Mouse (Mus musculus) midbrain, postnatal 0 days (tissue): ENCODE measurements at regions not wholly inside any gene's neighbourhood (a gene's known extent, or its start where the extent isn't known, plus 50 kb on each side); places are given as distances from the start of the nearest gene placed in this dataset.
A peak's percentile ranks its signal among the peaks of the same experiment; 100 is the strongest.

ENCODE experiments used
- ATAC-seq: fragments of 200-750 bp; cut with Nextera tagmentation; 2 replicates; pipeline ENCODE4 v1.8.0; 2017; ENCODE audit warnings: moderate number of reproducible peaks, mild to moderate bottlenecking, moderate TSS enrichment, moderate library complexity; ENCODE audit not compliant: low FRiP score
- DNase-seq: peaks from one replicate; pipeline ENCODE4 v3.0.0-alpha.2; 2015; ENCODE audit warnings: low spot score
- H3K27ac ChIP-seq: fragments of 300-500 bp; sonication (generic); 2 replicates; pipeline ENCODE4 v1.5.1; 2014; ENCODE audit warnings: low read depth, mild to moderate bottlenecking, low read length, mixed read lengths
- H3K27me3 ChIP-seq: fragments of 300-500 bp; sonication (generic); 2 replicates; pipeline ENCODE4 v1.6.1; 2014; ENCODE audit warnings: low read length, control low read depth, mixed read lengths; ENCODE audit not compliant: insufficient read depth
- H3K36me3 ChIP-seq: fragments of 300-500 bp; sonication (generic); 2 replicates; pipeline ENCODE4 v1.6.1; 2014; ENCODE audit warnings: low read length, control low read depth, mixed read lengths; ENCODE audit not compliant: insufficient read depth
- H3K4me1 ChIP-seq: fragments of 300-500 bp; sonication (generic); 2 replicates; pipeline ENCODE4 v1.6.1; 2014; ENCODE audit warnings: mild to moderate bottlenecking, control low read depth, antibody characterized with exemption, low read length, mixed read lengths; ENCODE audit not compliant: insufficient read depth
- H3K4me2 ChIP-seq: fragments of 300-500 bp; sonication (generic); 2 replicates; pipeline ENCODE4 v1.6.1; 2014; ENCODE audit warnings: low read depth, mild to moderate bottlenecking, low read length, mixed read lengths; ENCODE audit not compliant: poor library complexity, severe bottlenecking
- H3K4me3 ChIP-seq: fragments of 300-500 bp; sonication (generic); 2 replicates; pipeline ENCODE4 v1.5.1; 2014; ENCODE audit warnings: low read depth, mild to moderate bottlenecking, low read length, moderate library complexity
- H3K9ac ChIP-seq: fragments of 300-500 bp; sonication (generic); replicated peaks from 2 replicates; pipeline ENCODE4 v1.6.1; 2014; ENCODE audit warnings: mild to moderate bottlenecking, low read length, moderate library complexity, mixed read lengths; ENCODE audit not compliant: poor library complexity, severe bottlenecking
- H3K9me3 ChIP-seq: fragments of 300-500 bp; sonication (generic); 2 replicates; pipeline ENCODE4 v1.6.1; 2016; ENCODE audit warnings: low read length, control low read depth
- CTCF ChIP-seq: IDR thresholded peaks from 2 replicates; pipeline ENCODE4 v1.5.1; 2016; ENCODE audit warnings: antibody characterized with exemption, mild to moderate bottlenecking
- WGBS: fragments of 180-500 bp; shearing (Covaris S2); extraction: QIAGEN DNeasy Blood & Tissue Kit; methylation state at CpG from one replicate; pipeline ENCODE4 v1.1.7; 2014; 5-methylcytosine and 5-hydroxymethylcytosine counted together

GRCm38 (mm10) chr13:115257345-115257744 is 155.6 kb upstream of the Itga1 start:
- Histone ChIP-seq H3K27ac (no peak overlapping the region), H3K4me2 (no peak overlapping the region), H3K36me3 (no peaks in the 10 kb centered on the region), H3K9ac (no peak overlapping the region), H3K27me3 (no peaks in the 10 kb centered on the region), H3K9me3 (no peaks in the 10 kb centered on the region), H3K4me1 (no peaks in the 10 kb centered on the region), H3K4me3 (no peak overlapping the region)
- no peak for ATAC-seq
- 22% methylated on average over 2 of the region's 2 CpGs for WGBS
- TF ChIP-seq CTCF, result no peak
- DNase-seq, result no peak

- ATAC-seq (no peak), DNase-seq (no peak)
- no peaks in the 10 kb centered on the region for H3K9me3 ChIP-seq
- TF ChIP-seq CTCF, result no peak
- H3K4me1 ChIP-seq, result no peaks in the 10 kb centered on the region
- 60% methylated on average over 3 of the region's 3 CpGs for WGBS
- H3K9ac ChIP-seq, result no peak overlapping the region
- H3K27me3 ChIP-seq, result no peaks in the 10 kb centered on the region
- no peak overlapping the region for H3K4me2 ChIP-seq
- H3K4me3 ChIP-seq, result no peak overlapping the region
- no peaks in the 10 kb centered on the region for H3K36me3 ChIP-seq
- no peak overlapping the region for H3K27ac ChIP-seq
Observed at GRCm38 (mm10) chr13:115252541-115252940, 150.8 kb upstream of the Itga1 start.

GRCm38 (mm10) chr13:115231981-115232380 is 130.2 kb upstream of the Itga1 start:
- no peak for DNase-seq
- Histone ChIP-seq H3K36me3 (no peaks in the 10 kb centered on the region), H3K9me3 (no peaks in the 10 kb centered on the region), H3K4me3 (no peak overlapping the region), H3K4me1 (no peaks in the 10 kb centered on the region), H3K27me3 (no peaks in the 10 kb centered on the region; the same call in 1 of the 2 replicates), H3K27ac (no peak overlapping the region), H3K9ac (no peak overlapping the region), H3K4me2 (no peak overlapping the region)
- ATAC-seq, result no peak
- 91% methylated on average over 4 of the region's 4 CpGs for WGBS
- TF ChIP-seq CTCF, result no peak

GRCm38 (mm10) chr13:115230494-115230893 is 128.7 kb upstream of the Itga1 start:
- ATAC-seq, result no peak
- no peaks in the 10 kb centered on the region for H3K36me3 ChIP-seq
- no peaks in the 10 kb centered on the region for H3K4me1 ChIP-seq
- H3K27me3 ChIP-seq, result no peaks in the 10 kb centered on the region; the same call in 1 of the 2 replicates
- peak; percentile 95 for TF ChIP-seq CTCF
- no peak overlapping the region for H3K9ac ChIP-seq
- DNase-seq, result peak; percentile 88
- H3K4me2 ChIP-seq, result no peak overlapping the region
- no peaks in the 10 kb centered on the region for H3K9me3 ChIP-seq
- WGBS, result 27% methylated on average over 13 of the region's 13 CpGs
- H3K27ac ChIP-seq, result no peak overlapping the region
- H3K4me3 ChIP-seq, result no peak overlapping the region

GRCm38 (mm10) chr13:115226824-115227223 is 125.1 kb upstream of the Itga1 start:
- 0 out of 2 replicates have a peak, but pooled peaks have one; percentile 23 for ATAC-seq
- Histone ChIP-seq H3K9ac (no peak overlapping the region), H3K27ac (no peak overlapping the region), H3K36me3 (no peaks in the 10 kb centered on the region), H3K4me2 (no peak overlapping the region), H3K4me3 (no peak overlapping the region), H3K9me3 (no peaks in the 10 kb centered on the region), H3K27me3 (no peaks in the 10 kb centered on the region; the same call in 1 of the 2 replicates), H3K4me1 (no peaks in the 10 kb centered on the region)
- TF ChIP-seq CTCF, result no peak
- 39% methylated on average over 6 of the region's 6 CpGs for WGBS
- DNase-seq, result peak; percentile 54

- H3K4me1 ChIP-seq, result peaks cover 3% of the 10 kb centered on the region; the same call in 1 of the 2 replicates
- H3K9ac ChIP-seq, result no peak overlapping the region
- H3K27ac ChIP-seq, result no peak overlapping the region
- H3K4me3 ChIP-seq, result no peak overlapping the region
- TF ChIP-seq CTCF, result peak; percentile 35; the same call in 1 of the 2 replicates
- 60% methylated on average over 2 of the region's 2 CpGs for WGBS
- H3K36me3 ChIP-seq, result no peaks in the 10 kb centered on the region
- ATAC-seq (no peak), DNase-seq (no peak)
- H3K27me3 ChIP-seq, result no peaks in the 10 kb centered on the region
- H3K4me2 ChIP-seq, result no peak overlapping the region
- H3K9me3 ChIP-seq, result no peaks in the 10 kb centered on the region
Observed at GRCm38 (mm10) chr13:115219701-115220100, 117.9 kb upstream of the Itga1 start.
